Mouse (Mus musculus) CH12.LX (cell line): ENCODE data around the gene Ttc23l.

Source experiments
- CHD2 ChIP-seq: IDR thresholded peaks from 2 replicates; pipeline ENCODE4 v1.6.1; 2011; ENCODE audit warnings: low read length, improper control_type of control experiment
- CTCF ChIP-seq, 2 experiments: IDR thresholded peaks in 1 of 2; conservative IDR thresholded peaks in 1 of 2; 2 replicates each; pipeline ENCODE4 v1.5.1; 2011 to 2012; ENCODE audit warnings: low read depth in 2 of 2, low read length in 2 of 2, improper control_type of control experiment in 1 of 2, inconsistent platforms in 1 of 2, mild to moderate bottlenecking in 1 of 2, moderate library complexity in 1 of 2
- EP300 ChIP-seq: IDR thresholded peaks from 2 replicates; pipeline ENCODE4 v1.6.1; 2011; ENCODE audit warnings: low read length, improper control_type of control experiment
- HCFC1 ChIP-seq: IDR thresholded peaks from 2 replicates; pipeline ENCODE4 v1.6.1; 2012; ENCODE audit warnings: low read depth, mild to moderate bottlenecking, inconsistent platforms, low read length, improper control_type of control experiment
- KAT2A ChIP-seq: IDR thresholded peaks from 2 replicates; pipeline ENCODE4 v1.6.1; 2012; ENCODE audit warnings: low read length, improper control_type of control experiment, inconsistent platforms; ENCODE audit not compliant: insufficient replicate concordance
- NRF1 ChIP-seq: IDR thresholded peaks from 2 replicates; pipeline ENCODE4 v1.6.1; 2014; ENCODE audit warnings: low read depth, mild to moderate bottlenecking, inconsistent platforms, low read length, improper control_type of control experiment, moderate library complexity
- POLR2A ChIP-seq: IDR thresholded peaks from 2 replicates; pipeline ENCODE4 v1.6.1; 2011; ENCODE audit warnings: low read depth, mild to moderate bottlenecking, improper control_type of control experiment, low read length
- POLR2AphosphoS2 ChIP-seq: IDR thresholded peaks from 2 replicates; pipeline ENCODE4 v1.6.1; 2011; ENCODE audit warnings: low read depth, low read length, improper control_type of control experiment
- SMC3 ChIP-seq: IDR thresholded peaks from 2 replicates; pipeline ENCODE4 v1.6.1; 2011; ENCODE audit warnings: low read depth, low read length, improper control_type of control experiment
- ZC3H11A ChIP-seq: IDR thresholded peaks from 2 replicates; pipeline ENCODE4 v1.6.1; 2012; ENCODE audit warnings: low read depth, mild to moderate bottlenecking, inconsistent platforms, low read length, improper control_type of control experiment

DNA sequence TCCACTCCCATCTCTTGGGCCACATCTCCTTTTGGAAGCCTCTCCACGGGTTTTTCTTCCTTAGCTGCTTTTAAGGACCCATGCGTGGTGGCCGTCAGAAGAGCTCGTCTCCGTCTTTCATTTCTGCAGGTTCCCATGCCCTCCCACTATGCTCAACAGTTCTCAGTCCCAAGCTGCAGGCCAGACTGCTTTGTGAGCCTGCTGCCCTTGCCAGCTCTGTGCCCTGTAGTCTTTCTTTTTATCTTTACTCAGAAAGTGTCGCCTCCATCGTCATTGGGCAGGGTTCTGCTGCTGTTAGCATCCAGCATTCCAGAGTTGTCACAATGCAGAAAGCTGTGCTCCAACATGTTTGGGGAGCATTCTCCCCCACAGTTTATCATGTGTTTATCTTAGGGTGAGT, 8.0 kb upstream of the Ttc23l start:
- TF ChIP-seq POLR2AphosphoS2 (no peak), KAT2A (no peak), CTCF (conservative IDR thresholded peaks at IDR 0.05 in 1 of 2, IDR thresholded peaks at IDR 0.05 in 1 of 2; ENCODE audit: low read depth in 2 of 2, low read length in 2 of 2) (no peak), POLR2A (no peak), HCFC1 (no peak), SMC3 (no peak), EP300 (no peak), NRF1 (no peak), ZC3H11A (no peak), CHD2 (no peak)
